Mouse (Mus musculus) T-cell, adult 2 months (primary cell): ENCODE data around the gene Zfp712.

Experiments
- DNase-seq: peaks from one replicate; pipeline ENCODE4 v3.0.0; 2022; ENCODE audit warnings: low spot score

Zfp712 gene

DNA sequence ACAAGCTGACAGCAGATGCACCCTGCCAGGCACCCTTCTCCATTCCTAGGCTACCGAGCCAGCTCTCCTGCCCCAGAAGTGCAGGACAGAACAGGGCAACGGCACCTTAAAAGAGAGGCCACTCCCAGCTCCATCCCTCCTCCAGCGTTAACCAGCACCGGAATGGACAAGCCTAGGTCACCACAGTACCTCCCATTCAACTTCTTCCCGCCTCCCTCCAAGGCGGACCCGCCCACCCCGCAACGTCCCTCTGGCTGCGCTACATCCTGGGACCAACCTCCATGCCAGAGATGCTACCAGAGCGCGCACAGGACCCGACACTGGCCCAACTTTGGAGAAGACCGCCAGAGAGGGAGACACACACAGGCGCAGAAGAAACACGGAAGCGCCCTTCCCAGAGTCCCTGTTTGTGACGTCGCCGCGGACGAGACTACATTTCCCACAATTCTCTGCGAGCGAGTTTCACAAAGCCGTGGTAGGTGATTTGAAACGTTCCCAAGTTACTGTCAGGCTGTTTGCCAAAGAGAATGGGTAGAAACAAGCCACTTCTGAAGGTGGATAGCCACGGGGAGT lies at the start of gene Zfp712:
TSS of gene Zfp712 (minus strand) at position 385 of the 573 bp plus-strand sequence.
- DNase-seq: peak; percentile 80

DNA sequence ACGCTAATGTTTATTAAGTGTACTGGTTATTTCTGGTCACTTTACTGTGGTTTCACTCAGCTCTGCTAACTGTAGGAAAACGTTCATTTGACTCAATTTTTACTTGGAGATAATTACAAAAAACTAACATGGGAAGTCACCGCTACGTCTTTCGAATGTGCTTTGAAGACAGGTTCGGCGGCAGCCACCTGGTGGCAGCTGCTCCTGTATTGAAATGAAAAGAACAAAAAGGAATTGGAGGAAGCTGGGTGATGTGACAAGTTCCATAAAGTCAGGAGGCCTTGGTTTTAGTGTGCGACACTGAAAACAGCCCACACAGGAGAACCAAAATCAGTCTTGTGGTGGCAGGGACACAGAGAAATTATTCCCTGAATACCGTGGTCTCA lies 47.8 kb upstream of the Zfp712 start:
- peak; percentile 77 for DNase-seq

DNA sequence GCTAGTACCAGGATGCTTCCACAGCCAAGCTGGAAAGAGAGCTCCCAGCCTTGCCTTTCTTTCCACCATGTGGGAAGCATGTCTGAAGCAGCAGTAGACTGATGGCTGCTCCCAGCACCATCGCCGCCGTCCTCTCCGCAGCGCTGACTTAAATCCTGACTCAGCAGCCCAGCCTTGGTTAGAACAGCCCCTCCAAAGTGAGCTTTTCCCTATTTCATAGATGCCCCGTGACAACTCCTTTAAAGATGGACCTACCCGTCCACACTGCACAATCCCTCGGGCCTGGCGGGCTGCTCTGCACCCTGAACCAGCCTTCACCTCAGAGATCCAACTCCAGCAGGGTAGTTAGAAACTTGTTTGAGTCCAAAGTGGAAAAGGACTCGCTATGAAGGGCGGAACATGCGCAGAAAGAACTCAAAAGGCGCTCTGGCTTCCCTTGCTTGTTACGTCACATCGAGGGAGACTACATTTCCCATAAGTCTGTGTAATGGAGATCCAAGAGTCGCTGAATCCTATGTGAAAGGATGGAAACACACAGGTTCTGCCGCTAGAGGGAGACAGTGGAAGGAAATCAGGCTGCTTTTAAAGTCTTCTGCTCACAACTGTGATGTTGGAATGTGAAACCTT lies 47.3 kb upstream of the Zfp712 start, which contains the start of gene Gm28557:
TSS of gene Gm28557 (minus strand) at position 411 of the 627 bp plus-strand sequence.
- DNase-seq: peak; percentile 92

DNA sequence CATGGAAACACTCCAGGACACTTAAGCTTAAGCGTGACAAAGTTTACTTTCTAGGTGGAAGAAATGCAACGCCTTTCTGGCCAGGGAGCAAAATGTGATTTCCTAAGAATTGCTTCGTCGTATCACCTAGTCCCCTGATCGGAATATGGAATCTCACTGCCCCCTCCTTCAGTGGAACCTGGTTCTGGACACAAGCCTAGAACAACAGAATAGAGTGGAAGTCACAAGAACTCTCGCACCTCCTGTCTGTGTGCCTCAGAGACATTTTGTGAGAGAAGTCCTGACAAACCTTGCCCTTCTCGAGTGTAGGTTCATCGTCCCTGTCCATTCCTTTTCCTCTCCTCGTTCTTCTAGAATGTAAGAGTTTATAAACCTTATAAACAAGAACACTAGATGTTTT lies 46.7 kb upstream of the Zfp712 start:
- DNase-seq: no peak

DNA sequence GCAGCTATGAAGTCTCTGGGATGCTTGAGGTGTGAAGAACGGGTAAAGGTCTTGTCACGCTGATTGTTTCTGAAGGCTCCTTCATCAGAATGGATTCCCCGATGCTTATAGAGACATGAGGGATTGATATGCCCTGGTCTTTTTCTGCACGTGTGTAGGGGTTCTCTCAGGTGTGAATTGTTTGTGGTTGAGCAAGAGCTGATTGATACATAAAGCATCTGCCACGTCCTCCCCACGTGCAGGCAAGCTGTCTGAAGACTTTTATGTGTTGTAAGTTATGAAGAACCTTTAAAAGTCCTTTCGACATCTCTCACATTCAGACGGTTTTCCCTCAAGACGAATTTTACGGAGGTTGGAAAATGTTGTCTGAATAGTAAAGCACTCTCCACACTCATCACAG lies 36.9 kb upstream of the Zfp712 start, which contains the start of gene Zfp708:
TSS of gene Zfp708 (minus strand) at position 101 of the 400 bp plus-strand sequence.
- no peak for DNase-seq

DNA sequence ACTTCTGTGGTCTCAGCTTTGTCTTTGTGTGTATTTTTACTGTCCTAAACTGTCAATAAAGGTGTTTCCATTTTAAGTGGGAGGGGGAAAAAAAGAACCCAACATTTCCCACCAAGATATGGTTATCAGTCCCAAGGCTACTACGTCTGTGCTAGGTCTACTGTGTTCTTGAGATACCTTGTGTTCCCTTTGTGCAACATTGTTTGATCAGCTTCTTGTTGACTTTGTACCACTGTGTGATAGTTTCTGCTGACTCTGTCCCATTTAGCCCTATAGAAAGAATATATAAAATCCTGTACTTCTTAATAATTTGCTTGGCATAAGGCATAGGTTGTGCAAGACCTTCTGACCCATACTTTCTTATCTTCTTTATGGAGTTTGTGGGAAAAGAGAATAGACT lies 29.2 kb upstream of the Zfp712 start:
- DNase-seq: no peak

DNA sequence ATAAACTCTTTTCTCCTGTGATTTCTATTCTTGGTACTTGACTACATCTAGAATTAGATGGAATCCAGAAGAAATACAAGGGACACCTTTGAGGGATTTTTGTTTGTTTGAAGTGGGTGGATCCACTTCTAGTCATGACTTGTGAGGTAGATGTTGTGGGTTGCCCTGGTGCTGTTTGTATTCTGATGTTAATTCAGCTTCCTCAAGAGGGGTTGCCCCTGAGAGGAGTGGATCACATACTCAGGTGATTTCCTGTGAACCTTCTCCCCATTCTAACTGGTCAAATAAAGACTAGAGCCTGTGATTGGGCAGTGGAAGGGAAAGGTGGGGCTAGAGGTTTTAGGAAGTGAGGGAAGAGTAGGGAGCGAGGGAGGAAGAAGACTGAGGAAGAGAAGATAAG lies 21.0 kb upstream of the Zfp712 start:
- no peak for DNase-seq

DNA sequence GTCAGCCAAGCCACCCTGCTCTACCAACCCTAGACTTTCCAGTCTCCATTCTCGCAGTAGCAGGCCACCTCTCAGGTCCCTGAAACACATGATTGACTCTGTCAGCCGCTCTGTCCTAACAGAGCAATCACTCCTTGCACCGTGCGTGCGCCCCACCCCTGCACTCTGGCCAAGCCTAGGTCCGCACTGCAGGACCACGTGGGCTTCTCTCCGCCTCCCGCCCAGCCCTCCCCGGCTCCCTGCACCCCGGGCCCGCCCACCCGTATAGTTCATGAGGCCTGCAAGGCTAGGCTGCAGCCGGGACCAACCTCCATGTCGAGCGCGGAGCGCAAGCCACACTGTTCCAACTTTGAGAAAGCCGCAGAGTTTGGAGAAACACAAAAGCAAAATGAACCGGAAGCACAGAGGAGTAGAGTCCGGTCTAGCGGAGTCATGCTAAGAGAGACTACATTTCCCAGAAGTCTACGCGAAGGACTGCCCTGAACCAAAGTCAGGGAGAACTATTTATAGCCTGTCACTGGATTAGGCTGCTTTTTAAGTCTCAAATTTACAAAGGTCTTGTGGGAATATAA lies 20.3 kb upstream of the Zfp712 start:
- peak; percentile 67 for DNase-seq

DNA sequence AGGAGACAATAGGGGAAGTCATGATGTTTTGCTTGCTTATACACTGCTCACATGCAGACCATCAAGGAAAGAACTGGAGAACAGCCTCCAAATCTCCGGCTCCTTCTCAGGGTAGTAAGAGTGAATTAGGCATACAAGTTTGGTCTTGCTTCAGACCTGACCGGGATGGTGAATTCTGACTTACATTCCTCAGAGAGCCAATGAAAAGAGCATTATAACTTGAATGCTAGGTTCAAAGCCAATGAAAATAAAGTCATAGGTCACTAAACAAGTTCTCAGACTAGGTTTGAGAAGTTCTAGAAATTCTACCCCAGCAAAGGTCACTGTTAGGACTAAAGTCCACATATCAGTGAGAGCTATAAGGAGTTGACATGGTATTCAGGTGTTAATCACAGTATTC lies 16.3 kb upstream of the Zfp712 start:
- no peak for DNase-seq

DNA sequence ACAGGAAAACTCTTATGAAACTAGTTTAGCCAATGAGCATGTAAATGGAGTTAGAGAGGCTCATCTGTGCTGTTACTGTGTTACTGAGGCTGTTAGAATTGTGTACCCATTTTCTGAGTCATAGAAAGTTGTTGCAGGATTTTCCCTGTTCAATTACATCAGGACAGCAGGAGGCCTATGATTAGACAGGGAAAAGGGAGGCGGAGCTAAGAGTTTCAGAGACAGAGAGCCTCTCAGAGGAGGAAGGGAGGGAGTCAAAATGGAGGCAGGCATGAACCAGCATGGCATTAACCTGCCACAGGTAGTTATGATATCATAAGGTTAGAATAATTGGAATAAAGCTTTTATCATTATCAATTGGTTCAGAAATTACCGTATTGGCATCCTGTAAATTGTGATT lies 11.8 kb upstream of the Zfp712 start:
- DNase-seq: no peak

DNA sequence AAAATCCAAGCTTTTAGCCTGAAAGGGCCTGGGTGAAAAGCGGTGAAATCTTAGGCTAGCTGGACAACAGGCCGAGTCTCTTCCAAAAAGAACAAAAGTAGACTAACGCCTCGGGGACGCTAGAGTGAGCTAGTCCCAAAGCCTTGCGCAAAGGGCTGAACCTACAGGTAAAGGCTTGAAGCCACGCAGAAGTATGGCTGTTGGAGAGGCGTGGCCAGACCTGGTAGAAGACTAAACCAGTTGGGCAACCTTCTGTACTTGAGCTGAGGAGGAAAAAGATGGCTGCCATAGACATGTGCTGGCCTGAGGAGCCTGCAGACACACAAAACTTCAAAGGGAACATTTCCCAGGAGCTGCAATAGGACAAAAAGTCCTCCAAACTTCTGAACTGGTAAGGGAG lies 4.4 kb upstream of the Zfp712 start:
- no peak for DNase-seq

DNA sequence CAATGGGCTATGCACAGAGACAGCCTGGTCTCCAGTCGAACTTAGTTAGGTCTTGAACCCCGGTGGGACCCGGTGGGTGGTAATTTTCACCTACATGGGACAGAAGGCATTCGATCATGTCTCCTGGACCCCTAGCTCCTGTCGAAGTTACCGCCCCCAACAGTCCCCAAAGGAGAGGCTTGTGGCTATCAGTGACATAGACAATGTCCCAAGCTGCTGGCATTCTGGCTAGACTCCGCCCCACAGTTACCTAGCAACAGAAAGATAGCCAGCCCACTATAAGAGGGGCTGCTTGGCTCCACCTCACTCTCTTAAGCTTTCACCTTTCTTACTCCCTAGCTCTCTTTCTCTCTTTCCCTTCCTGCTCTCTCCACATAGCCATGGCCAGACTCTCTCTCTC lies 1.5 kb upstream of the Zfp712 start:
- DNase-seq: no peak

DNA sequence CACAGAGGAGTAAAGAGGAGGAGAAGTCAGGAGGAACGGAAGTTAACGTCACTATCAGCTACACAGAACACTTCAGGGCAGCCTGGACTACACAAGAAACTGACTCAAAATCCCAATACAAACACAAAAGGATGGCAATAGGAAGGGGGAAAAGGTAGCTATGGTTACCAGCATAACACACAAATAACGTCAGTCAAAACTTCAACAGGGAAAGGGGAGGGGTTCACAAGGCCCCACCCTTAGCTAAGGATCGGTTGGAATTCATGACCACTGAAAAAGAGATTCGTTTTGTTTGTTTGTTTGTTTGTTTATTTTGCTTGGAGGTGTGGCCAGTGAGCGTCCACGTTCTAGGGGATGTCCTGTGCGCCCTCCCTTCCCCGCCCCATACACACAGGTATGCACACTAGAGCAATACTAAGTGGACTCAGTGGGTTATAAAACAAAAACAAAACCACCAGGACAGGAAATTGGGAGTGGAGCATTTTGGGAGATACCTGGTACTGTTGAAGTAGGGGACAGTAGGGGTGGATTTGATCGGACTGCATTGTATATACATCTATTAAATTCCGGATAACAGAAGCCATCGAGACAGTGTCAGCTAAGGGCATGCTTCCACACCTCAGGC lies 697 bp downstream of the Zfp712 start:
- no peak for DNase-seq
